Mouse (Mus musculus): ENCODE data around the gene Pacrg.
A peak's percentile ranks its signal among the peaks of the same experiment; 100 is the strongest.

The Pacrg gene

GRCm38 (mm10) chr17:10493124-10493523 lies 347.0 kb downstream of the Pacrg start:
- peak; percentile 40 for DNase-seq (ENCODE audit: low spot score)

- DNase-seq (ENCODE audit: low spot score), result no peak
Measured at GRCm38 (mm10) chr17:10490374-10491169, 349.5 kb downstream of the Pacrg start.

- no peak for DNase-seq (ENCODE audit: low spot score)
Measured at GRCm38 (mm10) chr17:10488873-10489272, 351.2 kb downstream of the Pacrg start.

- no peak for DNase-seq (ENCODE audit: low spot score)
Measured at GRCm38 (mm10) chr17:10483945-10484546, 356.1 kb downstream of the Pacrg start.

GRCm38 (mm10) chr17:10481081-10481480 lies 359.0 kb downstream of the Pacrg start:
- no peak for DNase-seq (ENCODE audit: low spot score)

- DNase-seq (ENCODE audit: low spot score), result no peak
Measured at GRCm38 (mm10) chr17:10479020-10479707, 360.9 kb downstream of the Pacrg start.

GRCm38 (mm10) chr17:10478377-10478776 lies 361.7 kb downstream of the Pacrg start:
- DNase-seq (ENCODE audit: low spot score), result no peak

- DNase-seq (ENCODE audit: low spot score), result no peak
Measured at GRCm38 (mm10) chr17:10476807-10477206, 363.3 kb downstream of the Pacrg start.

- DNase-seq (ENCODE audit: low spot score), result no peak
Measured at GRCm38 (mm10) chr17:10474972-10475371, 365.1 kb downstream of the Pacrg start.

- DNase-seq (ENCODE audit: low spot score), result no peak
Measured at GRCm38 (mm10) chr17:10473826-10474384, 366.2 kb downstream of the Pacrg start.

- no peak for DNase-seq (ENCODE audit: low spot score)
Measured at GRCm38 (mm10) chr17:10473175-10473574, 366.9 kb downstream of the Pacrg start.

GRCm38 (mm10) chr17:10469874-10470568 lies 370.1 kb downstream of the Pacrg start:
- DNase-seq (ENCODE audit: low spot score), result peak; percentile 26

GRCm38 (mm10) chr17:10467102-10467501 lies 373.0 kb downstream of the Pacrg start:
- no peak for DNase-seq (ENCODE audit: low spot score)

- peak; percentile 20 for DNase-seq (ENCODE audit: low spot score)
Measured at GRCm38 (mm10) chr17:10465467-10465866, 374.6 kb downstream of the Pacrg start.

GRCm38 (mm10) chr17:10464700-10465099 lies 375.4 kb downstream of the Pacrg start:
- DNase-seq (ENCODE audit: low spot score), result peak; percentile 38

- DNase-seq (ENCODE audit: low spot score), result peak; percentile 82
Measured at GRCm38 (mm10) chr17:10463626-10464025, 376.5 kb downstream of the Pacrg start.

GRCm38 (mm10) chr17:10460916-10461315 lies 379.2 kb downstream of the Pacrg start:
- no peak for DNase-seq (ENCODE audit: low spot score)

GRCm38 (mm10) chr17:10458743-10459142 lies 381.4 kb downstream of the Pacrg start:
- no peak for DNase-seq (ENCODE audit: low spot score)

GRCm38 (mm10) chr17:10456409-10456808 lies 383.7 kb downstream of the Pacrg start:
- no peak for DNase-seq (ENCODE audit: low spot score)

- no peak for DNase-seq (ENCODE audit: low spot score)
Measured at GRCm38 (mm10) chr17:10455961-10456360, 384.1 kb downstream of the Pacrg start.

- DNase-seq (ENCODE audit: low spot score), result no peak
Measured at GRCm38 (mm10) chr17:10454406-10454805, 385.7 kb downstream of the Pacrg start.

- DNase-seq (ENCODE audit: low spot score), result no peak
Measured at GRCm38 (mm10) chr17:10452801-10453200, 387.3 kb downstream of the Pacrg start.
